Mouse (Mus musculus) frontal cortex, adult (tissue): ENCODE measurements around the gene Asb14.

ENCODE experiments used
- ATAC-seq: cut with Nextera tagmentation; 2 replicates; pipeline ENCODE4 v1.9.2; 2017; ENCODE audit warnings: mild to moderate bottlenecking, moderate library complexity, mixed read lengths; ENCODE audit not compliant: low TSS enrichment

The Asb14 gene

GRCm38 (mm10) chr14:26960518-26960917 lies 66.2 kb downstream of the Asb14 start:
- ATAC-seq: no peak
